Mouse (Mus musculus) hindbrain, embryonic 16.5 days (tissue): ENCODE measurements around the gene Dnajb13. TPM values are rescaled to one million over a fixed set of nuclear protein-coding genes. Genes with fewer than 3 reads are reported as not detected.
"Not testable (repeated sequence)": the region's sequence is repeated elsewhere in the genome, so short reads cannot be mapped to it uniquely, and the experiment has no call there.

Experiments
- ATAC-seq: fragments of 200-750 bp; cut with Nextera tagmentation; 2 replicates; pipeline ENCODE4 v1.8.0; 2017; ENCODE audit warnings: moderate TSS enrichment, moderate library complexity
- H3K27ac ChIP-seq: fragments of 300-500 bp; sonication (generic); 2 replicates; pipeline ENCODE4 v1.5.1; 2014; ENCODE audit warnings: low read depth, mild to moderate bottlenecking, control low read depth, low read length, moderate library complexity
- H3K27me3 ChIP-seq: fragments of 300-500 bp; sonication (generic); replicated peaks from 2 replicates; pipeline ENCODE4 v1.6.1; 2014; ENCODE audit warnings: low read length; ENCODE audit not compliant: control insufficient read depth, insufficient read depth
- H3K36me3 ChIP-seq: fragments of 300-500 bp; sonication (generic); 2 replicates; pipeline ENCODE4 v1.6.1; 2014; ENCODE audit warnings: mild to moderate bottlenecking, low read length, moderate library complexity, mixed read lengths; ENCODE audit not compliant: control insufficient read depth, insufficient read depth
- H3K4me1 ChIP-seq: fragments of 300-500 bp; sonication (generic); 2 replicates; pipeline ENCODE4 v1.6.1; 2014; ENCODE audit warnings: low read depth, low read length; ENCODE audit not compliant: control insufficient read depth, insufficient read depth
- H3K4me2 ChIP-seq: fragments of 300-500 bp; sonication (generic); 2 replicates; pipeline ENCODE4 v1.6.1; 2014; ENCODE audit warnings: mild to moderate bottlenecking, low read length, control low read depth, moderate library complexity
- H3K4me3 ChIP-seq: fragments of 300-500 bp; sonication (generic); 2 replicates; pipeline ENCODE4 v1.5.1; 2014; ENCODE audit warnings: mild to moderate bottlenecking, low read length, control low read depth, moderate library complexity
- H3K9ac ChIP-seq: fragments of 300-500 bp; sonication (generic); 2 replicates; pipeline ENCODE4 v1.6.1; 2014; ENCODE audit warnings: low read depth, mild to moderate bottlenecking, control low read depth, low read length, moderate library complexity
- H3K9me3 ChIP-seq: fragments of 300-500 bp; sonication (generic); 2 replicates; pipeline ENCODE4 v1.6.1; 2014; ENCODE audit warnings: mild to moderate bottlenecking, low read length, moderate library complexity; ENCODE audit not compliant: control insufficient read depth
- WGBS: fragments of 180-500 bp; shearing (Covaris S2); extraction: QIAGEN DNeasy Blood & Tissue Kit; methylation state at CpG from one replicate; pipeline ENCODE4 v1.1.7; 2014; 5-methylcytosine and 5-hydroxymethylcytosine counted together
- polyA plus RNA-seq: library from polyadenylated mRNA; unstranded; fragments of >200 nt; fragmentation: Nextera tagmentation; extraction: Ambion mirVana; gene quantifications from 2 replicates; pipeline ENCODE4 v1.2.1, GENCODE M21; 2015

Dnajb13 gene
- polyA plus RNA-seq, 1 experiment from 2014 or later = 8.6 TPM

DNA sequence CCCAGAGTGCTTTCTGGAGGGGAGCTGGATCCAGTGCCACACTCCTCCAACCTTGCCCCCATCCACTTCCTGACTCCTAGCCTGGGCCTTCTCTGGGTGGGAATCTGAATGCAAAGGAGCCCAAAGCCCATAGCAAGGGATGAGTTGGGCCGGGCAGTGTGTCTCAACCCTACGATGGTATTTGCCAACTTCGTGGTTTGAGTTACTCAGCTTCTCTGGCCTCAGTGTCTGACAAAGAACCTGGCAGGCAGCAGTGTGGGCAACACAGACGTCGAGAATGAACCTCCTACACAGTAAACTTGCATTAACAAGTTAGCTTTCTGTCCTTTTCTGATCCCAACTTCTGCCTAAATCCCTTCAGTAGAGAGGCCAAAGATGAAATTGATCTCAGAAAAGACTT is 30.3 kb downstream of the Dnajb13 start:
- Histone ChIP-seq H3K27me3 (no peaks in the 10 kb centered on the region), H3K4me1 (no peaks in the 10 kb centered on the region), H3K4me3 (no peak overlapping the region), H3K36me3 (no peaks in the 10 kb centered on the region), H3K9me3 (no peaks in the 10 kb centered on the region), H3K4me2 (no peak overlapping the region), H3K9ac (no peak overlapping the region), H3K27ac (no peak overlapping the region)
- 89% methylated on average over 5 of the region's 5 CpGs for WGBS
- ATAC-seq = no peak

DNA sequence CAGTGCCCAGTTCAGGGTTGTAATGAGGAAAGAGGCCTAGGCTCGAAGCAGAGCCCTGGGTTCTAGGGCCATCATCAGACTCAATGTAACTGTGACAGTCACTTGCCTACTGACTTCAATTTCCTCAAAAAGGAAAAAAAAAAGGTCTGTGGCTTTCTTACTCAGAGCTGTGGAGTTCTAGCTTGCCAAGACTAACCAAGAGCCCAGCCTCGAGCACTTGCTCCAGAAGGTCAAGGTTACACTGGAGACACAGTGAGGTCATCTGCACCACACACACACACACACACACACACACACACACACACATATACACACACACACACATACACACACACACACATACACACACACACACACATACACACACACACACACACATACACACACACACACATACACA is 32.7 kb downstream of the Dnajb13 start:
- not testable (repeated sequence) for H3K4me2 ChIP-seq, H3K4me1 ChIP-seq, ATAC-seq, H3K36me3 ChIP-seq, H3K9me3 ChIP-seq, H3K9ac ChIP-seq, H3K27me3 ChIP-seq, H3K4me3 ChIP-seq, H3K27ac ChIP-seq
- 94% methylated on average over 2 of the region's 2 CpGs for WGBS

DNA sequence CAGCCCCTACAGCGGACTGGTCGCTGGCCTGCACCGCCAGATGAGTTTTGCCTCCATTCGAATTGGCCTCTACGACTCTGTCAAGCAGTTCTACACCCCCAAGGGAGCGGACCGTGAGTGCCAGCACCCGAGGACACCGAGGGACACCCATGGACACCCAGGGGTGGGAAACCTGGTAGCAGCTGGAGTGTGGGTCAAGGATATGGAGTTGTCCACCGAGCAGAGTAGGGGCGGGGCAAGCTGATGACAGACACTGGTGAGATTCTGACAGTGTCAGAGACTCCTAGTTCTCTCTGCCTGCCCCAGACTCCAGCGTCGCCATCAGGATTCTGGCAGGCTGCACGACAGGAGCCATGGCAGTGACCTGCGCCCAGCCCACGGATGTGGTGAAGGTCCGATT is 34.6 kb downstream of the Dnajb13 start:
- Histone ChIP-seq H3K9me3 (no peaks in the 10 kb centered on the region), H3K4me1 (no peaks in the 10 kb centered on the region), H3K27me3 (no peaks in the 10 kb centered on the region), H3K4me2 (no peak overlapping the region), H3K9ac (no peak overlapping the region), H3K36me3 (no peaks in the 10 kb centered on the region), H3K4me3 (no peak overlapping the region), H3K27ac (no peak overlapping the region)
- WGBS = 84% methylated on average over 17 of the region's 17 CpGs
- no peak for ATAC-seq

DNA sequence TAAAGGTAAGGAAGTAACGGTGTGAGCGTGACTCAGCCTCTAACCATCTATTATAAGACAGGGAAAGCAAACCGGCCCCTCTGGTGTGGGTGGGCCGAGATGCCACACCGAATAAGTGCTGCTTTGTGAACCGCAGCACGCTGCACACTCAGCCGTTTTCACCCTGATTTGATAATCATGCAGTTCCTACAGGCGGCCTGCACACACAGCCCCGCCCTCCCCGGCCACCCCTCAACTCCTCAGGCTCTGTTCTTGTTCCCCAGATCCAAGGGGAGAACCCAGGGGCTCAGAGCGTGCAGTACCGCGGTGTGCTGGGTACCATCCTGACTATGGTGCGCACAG is 35.0 kb downstream of the Dnajb13 start:
- no peak overlapping the region for H3K4me2 ChIP-seq
- 64% methylated on average over 15 of the region's 15 CpGs for WGBS

DNA sequence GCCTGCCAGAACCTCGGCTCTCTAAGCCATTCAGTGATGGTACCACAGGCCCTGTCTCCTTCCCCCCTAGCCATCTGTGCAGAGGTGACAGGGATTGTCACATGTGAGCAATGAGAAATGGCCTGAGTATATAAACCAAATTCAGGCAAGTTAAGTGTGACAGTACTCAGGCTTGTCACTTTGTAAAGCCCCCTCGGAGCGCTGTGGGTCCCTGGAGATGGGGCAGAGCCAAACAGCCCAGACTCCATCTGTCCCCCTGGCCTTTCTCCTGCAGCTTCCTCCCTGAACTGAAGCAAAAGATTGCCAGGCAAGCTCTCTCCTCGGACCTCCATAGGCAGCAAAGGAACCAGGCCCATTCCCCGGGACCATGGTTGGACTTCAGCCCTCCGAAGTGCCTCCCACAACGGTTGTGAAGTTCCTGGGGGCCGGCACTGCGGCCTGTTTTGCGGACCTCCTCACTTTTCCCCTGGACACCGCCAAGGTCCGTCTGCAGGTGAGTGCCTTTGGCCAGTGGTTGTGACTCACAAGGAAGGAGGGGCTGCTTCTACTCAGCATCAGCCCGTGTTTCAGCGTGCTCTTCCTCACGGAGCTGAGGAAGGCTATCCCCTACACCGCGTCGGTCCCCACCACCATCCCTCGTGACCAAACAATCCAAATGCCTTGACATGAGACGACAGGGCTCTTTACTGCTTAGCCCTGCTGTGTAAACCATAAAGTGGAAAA is 35.5 kb downstream of the Dnajb13 start:
- Histone ChIP-seq H3K36me3 (no peaks in the 10 kb centered on the region), H3K4me1 (no peaks in the 10 kb centered on the region), H3K27me3 (no peaks in the 10 kb centered on the region), H3K4me3 (no peak overlapping the region), H3K9ac (no peak overlapping the region), H3K4me2 (no peak overlapping the region), H3K9me3 (no peaks in the 10 kb centered on the region), H3K27ac (no peak overlapping the region)
- ATAC-seq = peak; percentile 24; the same call in 1 of the 2 replicates
- WGBS = 74% methylated on average over 20 of the region's 20 CpGs

More for the DNA sequence above, 35.0 kb downstream of the Dnajb13 start:
- H3K36me3 ChIP-seq = no peaks in the 10 kb centered on the region
- no peaks in the 10 kb centered on the region for H3K27me3 ChIP-seq
- ATAC-seq = 0 out of 2 replicates have a peak, but pooled peaks have one; percentile 14
- no peaks in the 10 kb centered on the region for H3K4me1 ChIP-seq
- no peak overlapping the region for H3K27ac ChIP-seq
- H3K9ac ChIP-seq = no peak overlapping the region
- no peaks in the 10 kb centered on the region for H3K9me3 ChIP-seq
- no peak overlapping the region for H3K4me3 ChIP-seq

DNA sequence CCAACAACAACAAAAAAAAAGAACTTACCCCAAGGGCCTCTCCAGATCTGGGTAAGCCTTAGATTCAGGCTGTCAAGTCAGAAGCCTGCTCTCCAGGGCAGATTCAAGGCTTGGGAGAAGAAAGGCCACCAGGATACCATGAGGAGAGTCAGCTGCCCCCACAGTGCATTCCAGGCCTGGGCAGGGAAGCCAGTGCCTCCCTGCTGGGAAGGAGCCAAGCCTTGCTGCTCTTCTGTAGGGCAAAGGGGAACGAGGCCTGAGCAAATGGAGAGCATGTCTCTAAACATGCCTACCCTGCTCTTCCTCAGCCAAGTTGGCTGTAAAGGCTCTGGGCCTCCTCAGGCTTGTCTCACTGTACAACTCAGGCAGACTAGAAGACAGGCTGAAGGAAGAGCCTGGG is 40.1 kb downstream of the Dnajb13 start:
- Histone ChIP-seq H3K4me1 (no peaks in the 10 kb centered on the region), H3K4me2 (no peak overlapping the region), H3K9ac (no peak overlapping the region), H3K27me3 (no peaks in the 10 kb centered on the region), H3K27ac (no peak overlapping the region), H3K4me3 (no peak overlapping the region), H3K36me3 (peaks cover 6% of the 10 kb centered on the region; the same call in 1 of the 2 replicates), H3K9me3 (no peaks in the 10 kb centered on the region)
- 39% methylated on average over 1 of the region's 1 CpGs for WGBS
- ATAC-seq = no peak

DNA sequence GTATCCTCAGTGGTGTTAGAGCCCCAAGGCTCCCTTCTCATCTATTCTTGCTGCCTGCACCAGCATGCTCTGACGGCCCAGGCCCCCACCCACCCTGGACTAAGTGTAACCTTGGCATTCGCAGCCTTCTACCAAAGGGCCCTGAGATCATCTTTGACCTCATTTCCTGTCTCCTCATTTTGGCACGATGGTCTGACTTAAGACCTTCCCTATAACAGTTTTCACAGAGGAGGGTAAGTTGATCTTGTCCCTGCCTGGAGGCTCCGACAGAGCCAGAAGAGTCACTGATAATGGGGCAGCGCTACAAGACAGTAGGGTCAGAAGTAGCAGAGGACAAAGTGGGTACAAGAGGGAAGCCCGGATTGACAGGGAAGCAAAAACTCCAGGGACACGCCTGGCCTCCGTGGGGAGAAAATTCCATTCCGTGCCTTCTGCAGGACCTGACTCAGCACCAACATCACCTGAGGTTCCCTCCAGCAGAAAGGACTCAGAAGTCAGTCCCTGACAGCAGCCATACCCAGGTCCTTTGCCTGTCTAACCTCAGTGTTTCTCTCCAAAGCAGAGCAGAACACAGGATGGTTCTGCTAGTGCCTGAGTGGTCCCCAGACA is 40.8 kb downstream of the Dnajb13 start:
- no peak for ATAC-seq
- H3K4me2 ChIP-seq = no peak overlapping the region
- H3K4me1 ChIP-seq = no peaks in the 10 kb centered on the region
- no peaks in the 10 kb centered on the region for H3K27me3 ChIP-seq
- H3K27ac ChIP-seq = no peak overlapping the region
- peaks cover 6% of the 10 kb centered on the region; the same call in 1 of the 2 replicates for H3K36me3 ChIP-seq
- no peaks in the 10 kb centered on the region for H3K9me3 ChIP-seq
- H3K4me3 ChIP-seq = no peak overlapping the region
- no peak overlapping the region for H3K9ac ChIP-seq
- 88% methylated on average over 9 of the region's 9 CpGs for WGBS

DNA sequence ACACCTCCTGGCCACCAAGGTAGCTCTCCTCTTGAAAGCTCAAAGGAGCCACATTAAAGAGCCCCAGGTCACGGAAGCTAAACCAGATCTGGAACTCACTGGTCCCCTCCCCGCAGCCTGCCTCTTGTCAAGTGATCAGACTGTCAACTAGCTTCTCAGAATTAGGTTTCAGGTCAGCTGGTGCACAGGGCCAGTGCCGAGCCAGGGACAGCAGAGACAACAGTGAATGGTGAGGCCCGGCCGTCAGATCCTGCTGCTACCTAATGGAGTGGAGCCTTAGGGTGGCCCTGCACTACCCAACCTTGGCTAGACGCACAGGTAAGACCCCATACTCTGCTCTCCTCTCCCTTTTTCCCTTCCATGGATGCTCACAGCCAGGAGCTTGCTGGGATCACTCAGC is 42.0 kb downstream of the Dnajb13 start, which contains the start of gene Ucp3:
Ucp3 (plus strand) TSS at position 214 of the 400 bp plus-strand sequence.
- 86% methylated on average over 6 of the region's 6 CpGs for WGBS
- H3K4me2 ChIP-seq = no peak within 1 kb of the TSS
- ATAC-seq = no peak
- H3K27ac ChIP-seq = no peak within 1 kb of the TSS
- no peaks in the 10 kb centered on the region for H3K9me3 ChIP-seq
- H3K27me3 ChIP-seq = no peaks in the 10 kb centered on the region
- H3K36me3 ChIP-seq = peaks cover 6% of the 10 kb centered on the region; the same call in 1 of the 2 replicates
- no peak within 1 kb of the TSS for H3K4me3 ChIP-seq
- H3K9ac ChIP-seq = no peak within 1 kb of the TSS
- H3K4me1 ChIP-seq = no peaks in the 10 kb centered on the region

DNA sequence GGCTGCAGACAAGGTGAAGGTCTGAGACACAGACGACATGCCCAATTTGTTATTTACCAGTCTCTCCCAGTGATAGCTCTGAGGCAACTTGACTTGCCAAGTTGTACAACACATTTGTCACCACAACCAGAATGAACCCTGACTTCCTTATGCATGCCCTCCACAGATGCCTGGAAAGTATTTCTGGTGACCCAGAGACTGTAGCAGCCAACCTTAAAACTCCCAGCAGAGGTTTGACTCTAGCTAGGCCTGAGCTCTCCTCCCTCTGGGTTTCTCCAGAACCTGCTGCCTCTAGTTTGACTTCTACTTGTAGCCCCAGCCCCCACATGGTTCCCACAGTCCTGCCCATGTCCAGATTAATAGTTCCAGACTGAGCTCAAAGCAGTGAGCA is 43.4 kb downstream of the Dnajb13 start:
- 69% methylated on average over 1 of the region's 1 CpGs for WGBS
- ATAC-seq = no peak
- H3K4me2 ChIP-seq = no peak overlapping the region
- no peak overlapping the region for H3K27ac ChIP-seq
- H3K9ac ChIP-seq = no peak overlapping the region
- H3K4me1 ChIP-seq = no peaks in the 10 kb centered on the region
- no peaks in the 10 kb centered on the region for H3K9me3 ChIP-seq
- H3K4me3 ChIP-seq = no peak overlapping the region
- peaks cover 6% of the 10 kb centered on the region; the same call in 1 of the 2 replicates for H3K36me3 ChIP-seq
- no peaks in the 10 kb centered on the region for H3K27me3 ChIP-seq
